Mouse (Mus musculus) layer of hippocampus, postnatal 10 days (tissue): ENCODE measurements at regions not wholly inside any gene's neighbourhood (a gene's known extent, or its start where the extent isn't known, plus 50 kb on each side); places are given as distances from the start of the nearest gene placed in this dataset.

ENCODE experiments used
- DNase-seq, 2 experiments: peaks; one replicate each; pipeline ENCODE4 v3.0.0; 2021; ENCODE audit warnings: low spot score in 2 of 2

DNA sequence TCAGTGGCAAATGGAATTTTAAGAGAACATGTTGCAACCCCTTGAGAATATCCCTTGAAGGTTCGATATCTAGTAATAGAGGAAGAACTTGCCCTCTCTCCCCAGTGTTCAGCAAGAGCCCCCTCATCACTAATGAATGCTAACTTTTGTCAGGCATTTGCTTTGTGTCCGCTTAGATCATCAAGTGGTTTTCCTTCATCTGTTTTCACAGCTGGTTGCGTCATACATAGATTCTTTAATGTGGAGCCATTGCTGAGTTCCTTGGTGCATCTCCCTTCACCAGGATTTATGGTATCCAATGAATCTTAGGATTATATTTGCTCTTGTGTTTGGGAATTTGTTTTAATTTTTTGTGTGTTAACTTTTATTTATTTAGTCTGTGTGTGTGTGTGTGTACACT is 124.2 kb upstream of the Twist2 start:
- no peak for DNase-seq

- DNase-seq = no peak
Measured at GRCm38 (mm10) chr1:91678789-91679188, 122.5 kb upstream of the Twist2 start.

DNA sequence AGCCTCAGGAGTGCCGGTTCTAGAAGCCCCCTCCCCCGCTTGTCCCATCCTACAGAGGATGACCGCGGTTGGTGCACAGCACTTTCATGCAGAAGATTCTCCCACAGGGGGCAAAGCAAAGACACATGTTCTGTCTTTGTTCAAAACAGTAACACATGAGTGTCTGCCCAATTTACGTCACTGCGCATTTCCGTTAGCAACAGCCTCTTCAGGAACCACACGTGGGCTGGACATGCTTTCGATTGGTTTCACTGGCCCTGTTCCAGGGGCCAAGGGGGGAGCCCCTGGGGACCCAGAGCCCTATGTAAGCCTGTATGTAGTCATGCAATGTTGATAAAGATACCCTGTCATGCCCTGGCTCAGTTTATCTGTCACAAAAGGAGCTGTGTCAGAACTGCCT is 116.2 kb upstream of the Twist2 start:
- no peak for DNase-seq

DNA sequence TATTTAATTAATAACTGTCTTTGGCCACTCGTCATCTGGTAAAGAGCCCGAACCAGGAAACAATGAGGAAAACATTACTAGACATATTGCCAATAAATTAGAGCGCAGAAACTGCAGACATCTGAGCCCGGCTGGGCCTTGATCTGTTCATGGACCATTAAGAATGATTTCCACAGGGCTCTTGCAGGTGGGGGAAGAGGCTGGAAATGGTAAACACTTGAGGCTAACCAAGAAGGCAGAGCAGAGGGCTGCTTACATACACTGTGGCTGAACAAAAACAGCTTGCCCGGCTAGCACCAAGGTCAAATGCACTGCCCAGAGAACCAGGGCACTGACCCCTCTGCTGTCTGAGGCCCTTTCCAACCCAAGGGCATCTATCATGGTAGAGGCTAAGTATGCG is 115.5 kb upstream of the Twist2 start:
- DNase-seq = no peak

- no peak for DNase-seq
Measured at GRCm38 (mm10) chr1:91691601-91692000, 109.7 kb upstream of the Twist2 start.

- DNase-seq = no peak
Measured at GRCm38 (mm10) chr1:91692709-91693460, 108.4 kb upstream of the Twist2 start.

DNA sequence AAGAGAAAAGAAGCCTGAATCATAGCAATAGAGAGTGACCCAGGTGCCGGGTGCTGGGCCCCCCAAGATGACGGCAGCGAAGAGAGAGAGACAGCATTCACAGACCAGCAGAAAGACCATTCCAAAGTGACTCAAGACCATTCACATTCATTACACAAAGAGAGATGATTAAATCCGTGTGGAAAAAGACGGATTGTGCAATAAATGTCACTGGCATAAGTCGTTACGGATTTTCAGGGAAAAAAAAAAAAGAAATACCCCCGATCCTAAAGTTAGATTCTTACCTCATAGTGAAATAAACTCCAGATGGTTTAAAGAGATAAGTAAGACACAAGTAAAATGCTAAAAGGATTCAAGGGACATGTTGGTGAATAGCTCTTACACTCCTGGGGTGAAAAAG is 104.2 kb upstream of the Twist2 start:
- DNase-seq = no peak

DNA sequence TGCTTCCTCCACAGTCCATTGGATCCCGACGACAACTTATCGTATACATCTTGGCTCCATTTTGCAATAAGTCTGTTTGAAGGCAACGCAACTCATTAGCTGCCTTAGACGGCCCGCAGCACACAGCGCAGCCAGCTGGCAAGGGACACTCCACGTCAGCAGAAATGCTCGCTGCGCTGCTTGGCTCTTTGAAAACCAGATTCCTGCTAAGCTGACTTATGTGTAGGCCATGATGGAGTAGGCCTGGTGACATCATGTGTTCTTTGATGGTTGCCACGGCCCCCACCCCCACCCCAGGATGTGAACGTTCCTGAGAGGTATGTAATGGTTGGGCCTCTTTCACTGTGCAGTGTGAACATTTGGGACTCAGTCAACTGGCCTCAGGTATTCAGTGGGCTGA is 99.8 kb upstream of the Twist2 start:
- DNase-seq = no peak

GRCm38 (mm10) chr1:91702021-91702420 is 99.2 kb upstream of the Twist2 start:
- peak in 1 of 2 experiments; percentile 5 for DNase-seq

- DNase-seq = peak in 1 of 2 experiments; percentile 5
Measured at GRCm38 (mm10) chr1:91702737-91703136, 98.5 kb upstream of the Twist2 start.

- no peak for DNase-seq
Measured at GRCm38 (mm10) chr1:91705451-91705850, 95.8 kb upstream of the Twist2 start.

DNA sequence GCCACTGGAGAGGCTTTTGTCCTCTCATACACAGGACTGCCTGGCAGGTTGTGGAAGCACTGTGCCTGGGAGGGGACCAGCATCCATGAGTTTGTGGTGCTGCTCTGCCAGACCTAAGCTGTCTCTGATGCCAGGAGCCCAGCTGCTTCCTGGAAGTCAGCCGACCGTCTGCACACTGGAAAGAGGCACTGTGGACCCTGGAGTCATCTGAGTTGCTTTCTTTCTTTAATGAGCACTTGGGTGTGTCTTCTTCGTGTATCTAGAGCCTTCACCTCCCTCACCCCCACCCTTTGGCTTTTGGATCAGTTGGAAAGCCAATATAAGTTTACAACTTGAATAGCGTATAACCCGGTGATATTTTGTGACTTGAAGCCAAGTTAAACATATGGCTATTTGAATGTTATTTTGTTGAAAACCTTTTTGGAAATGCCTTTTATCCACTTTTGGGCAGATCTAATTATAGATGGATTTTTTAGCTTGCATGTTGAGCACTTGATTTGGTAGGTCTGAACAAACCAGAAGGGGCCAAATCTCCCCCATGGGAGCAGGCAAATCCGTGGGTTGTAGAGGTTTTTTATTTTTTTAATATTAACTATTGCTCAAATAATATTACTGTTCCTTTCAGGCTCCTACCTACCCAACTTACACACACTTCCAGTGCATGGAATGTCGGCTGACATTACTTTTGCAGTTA is 92.6 kb upstream of the Twist2 start:
- DNase-seq = peak; percentile 30 to 46

DNA sequence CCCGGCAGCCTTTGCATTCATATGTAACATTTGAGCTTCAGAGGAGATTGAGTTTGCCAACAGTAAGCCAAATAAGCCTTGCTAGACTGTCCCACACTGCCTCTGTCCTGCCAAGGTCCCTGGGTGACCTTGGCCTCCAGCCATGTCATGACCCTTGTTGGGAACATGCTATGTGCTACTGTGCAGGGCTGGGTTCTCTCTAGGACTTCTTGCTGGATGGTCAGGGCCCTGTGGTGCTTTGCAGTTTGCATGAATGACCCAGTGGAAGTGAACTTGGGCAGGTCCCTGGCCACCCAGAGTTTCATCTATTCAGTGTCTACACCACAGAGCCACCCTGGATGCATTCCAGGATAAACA is 92.0 kb upstream of the Twist2 start:
- DNase-seq = no peak

- DNase-seq = no peak
Measured at GRCm38 (mm10) chr1:91713131-91713530, 88.1 kb upstream of the Twist2 start.

GRCm38 (mm10) chr1:91714266-91714665 is 87.0 kb upstream of the Twist2 start:
- DNase-seq = no peak

- no peak for DNase-seq
Measured at GRCm38 (mm10) chr1:91715341-91715740, 85.9 kb upstream of the Twist2 start.

DNA sequence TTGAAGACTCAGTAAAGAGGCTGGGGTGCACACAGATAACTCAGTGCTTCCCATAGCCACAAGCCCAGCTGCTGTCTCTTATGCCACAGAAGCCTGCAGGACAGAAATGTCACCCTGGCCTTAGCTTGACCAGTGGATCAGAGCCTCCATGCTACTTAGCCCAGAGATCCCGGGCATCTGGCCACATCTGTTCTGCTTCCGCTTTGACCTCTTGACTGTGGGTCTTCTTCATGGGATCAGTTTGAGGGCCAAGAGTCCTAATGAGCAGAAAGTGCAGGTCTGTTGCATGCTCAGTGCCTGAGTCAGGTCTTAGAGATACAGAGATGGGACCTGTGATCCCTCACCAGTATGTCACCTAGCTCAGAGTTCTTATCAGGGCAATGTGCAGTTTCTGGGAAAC is 85.5 kb upstream of the Twist2 start:
- DNase-seq = no peak

- DNase-seq = no peak
Measured at GRCm38 (mm10) chr1:91716836-91717235, 84.4 kb upstream of the Twist2 start.

GRCm38 (mm10) chr1:91717961-91718360 is 83.3 kb upstream of the Twist2 start:
- no peak for DNase-seq

GRCm38 (mm10) chr1:91729246-91729645 is 72.0 kb upstream of the Twist2 start:
- DNase-seq = no peak

DNA sequence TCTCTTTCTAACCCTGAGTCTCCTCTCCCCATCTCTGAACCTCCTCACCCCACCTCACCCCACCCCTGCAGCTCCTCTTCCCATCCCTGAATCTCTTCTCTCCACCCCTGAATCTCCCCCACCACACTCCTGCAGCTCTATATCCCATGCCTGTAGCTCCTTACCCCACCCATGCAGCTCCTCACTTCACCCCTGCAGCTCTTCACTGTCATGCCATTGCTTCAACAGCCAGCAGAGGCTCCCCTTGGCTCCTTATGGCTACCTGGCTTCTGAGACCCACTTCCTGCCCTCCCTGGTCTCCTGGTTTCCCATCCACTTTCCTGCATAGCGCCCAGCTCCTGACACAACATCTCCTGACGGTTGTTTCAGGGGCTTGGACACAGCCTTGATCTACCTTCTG is 71.0 kb upstream of the Twist2 start:
- no peak for DNase-seq

DNA sequence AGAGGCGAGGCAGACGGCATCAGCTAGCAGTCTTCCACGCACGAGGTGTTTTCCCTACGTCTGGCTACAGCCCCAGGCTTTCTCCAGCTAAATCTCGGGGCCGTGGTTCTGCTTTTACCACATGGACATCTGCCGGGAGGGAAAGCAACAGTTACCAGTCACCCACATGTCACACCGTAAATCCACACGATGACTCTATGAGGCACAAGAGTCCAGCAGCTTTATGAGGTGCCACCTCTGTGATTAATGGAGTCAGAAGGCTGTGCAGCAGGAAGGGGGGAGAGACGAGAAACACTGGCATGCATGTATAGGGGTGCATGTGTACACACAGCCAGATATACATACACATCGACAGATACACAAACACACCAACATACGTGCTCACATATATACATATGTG is 69.6 kb upstream of the Twist2 start:
- DNase-seq = no peak

DNA sequence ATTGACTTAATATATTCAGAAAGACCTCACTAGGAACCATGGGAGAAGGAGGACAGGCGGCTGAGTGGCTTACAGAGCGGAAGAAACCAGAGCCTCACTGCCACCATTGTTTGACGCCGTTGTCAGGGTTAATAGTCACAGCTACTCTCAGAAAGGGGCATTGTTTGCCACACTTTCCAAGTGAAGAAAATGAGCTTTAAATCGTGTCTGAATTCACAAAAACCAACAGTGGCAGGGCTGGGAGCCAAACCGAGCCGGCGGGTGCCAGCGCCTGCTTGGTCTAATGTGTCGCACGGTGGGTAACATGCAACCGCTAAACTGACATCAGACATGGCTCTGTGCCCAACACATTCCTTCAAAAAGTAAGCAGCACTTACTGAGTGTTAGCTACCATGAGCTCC is 68.8 kb upstream of the Twist2 start:
- DNase-seq = peak; percentile 41
